Mouse (Mus musculus) cerebellum, postnatal 25 days (tissue): ENCODE data around the gene Oxnad1.
A peak's percentile ranks its signal among the peaks of the same experiment; 100 is the strongest.
"Not testable (repeated sequence)": the region's sequence is repeated elsewhere in the genome, so short reads cannot be mapped to it uniquely, and the experiment has no call there.

ENCODE experiments used
- DNase-seq, 2 experiments: peaks; one replicate each; pipeline ENCODE4 v3.0.0; 2021; ENCODE audit warnings: mixed read lengths in 2 of 2

The Oxnad1 gene

DNA sequence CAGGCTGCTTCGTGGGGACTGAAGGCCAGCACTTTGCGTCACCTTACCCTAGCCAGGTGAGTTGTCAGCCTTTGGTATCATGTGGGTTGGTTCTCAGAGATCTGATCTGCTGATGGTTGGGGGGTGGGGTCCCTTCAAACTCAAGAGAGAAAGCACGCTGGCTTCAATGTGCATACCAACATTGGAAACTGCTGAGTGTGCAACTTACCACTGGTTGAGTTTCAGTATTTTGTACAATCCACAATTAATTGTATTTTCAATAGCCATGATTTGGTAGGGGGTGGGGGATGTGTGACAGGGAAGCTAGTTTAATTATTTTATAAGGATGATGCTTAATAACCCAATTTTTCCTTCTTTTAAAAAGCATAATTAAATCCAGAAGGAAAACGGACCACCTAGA lies 6.5 kb downstream of the Oxnad1 start:
- no peak for DNase-seq

DNA sequence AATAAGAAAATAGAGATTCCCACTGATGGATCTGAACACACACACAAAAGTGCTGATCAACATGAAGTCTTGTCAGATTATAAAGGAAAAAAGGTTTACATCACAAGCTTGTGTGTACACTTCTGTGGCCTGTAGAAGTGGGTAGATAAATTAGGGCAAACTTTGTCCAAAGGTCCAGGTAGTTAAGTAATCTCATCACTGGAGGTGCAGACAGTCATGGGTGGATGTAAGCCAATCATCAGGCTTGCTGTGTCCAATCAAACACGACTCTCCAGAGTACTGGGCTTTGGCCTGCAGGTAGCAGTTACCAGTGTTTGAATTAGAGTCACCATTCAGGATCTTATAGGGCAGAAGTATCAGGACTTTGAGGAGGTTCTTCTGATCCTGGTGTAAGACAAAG lies 7.8 kb downstream of the Oxnad1 start:
- DNase-seq = no peak

DNA sequence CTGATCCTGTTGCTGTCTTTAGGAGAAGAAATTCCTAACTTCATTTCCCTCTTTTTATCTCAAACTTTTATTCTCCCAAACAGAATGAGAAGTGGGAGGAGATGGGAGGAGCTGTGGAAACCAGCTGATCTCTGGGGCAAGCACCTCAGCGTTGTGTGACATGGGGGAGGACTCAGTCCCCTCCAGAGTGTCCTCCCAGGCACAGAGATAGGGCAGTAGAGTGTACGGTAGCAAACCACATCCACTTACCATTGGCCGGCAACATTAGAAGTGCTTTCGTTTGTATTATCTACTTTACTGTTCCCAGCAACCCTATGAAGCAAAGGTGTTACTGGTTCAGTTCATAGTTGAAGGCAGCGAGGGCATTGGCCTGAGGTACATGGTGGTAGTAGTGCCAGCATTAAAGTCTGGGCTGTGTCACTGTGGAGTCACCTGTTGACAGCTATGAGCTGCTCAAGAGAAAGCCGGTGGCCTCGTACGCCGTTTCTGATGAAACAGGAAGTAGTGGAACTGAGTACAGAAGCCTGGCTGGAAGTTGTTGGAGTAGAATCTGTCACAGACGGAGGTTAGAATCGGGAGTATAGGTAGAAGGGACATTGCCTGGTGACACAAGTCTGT lies 8.4 kb downstream of the Oxnad1 start:
- DNase-seq = no peak

DNA sequence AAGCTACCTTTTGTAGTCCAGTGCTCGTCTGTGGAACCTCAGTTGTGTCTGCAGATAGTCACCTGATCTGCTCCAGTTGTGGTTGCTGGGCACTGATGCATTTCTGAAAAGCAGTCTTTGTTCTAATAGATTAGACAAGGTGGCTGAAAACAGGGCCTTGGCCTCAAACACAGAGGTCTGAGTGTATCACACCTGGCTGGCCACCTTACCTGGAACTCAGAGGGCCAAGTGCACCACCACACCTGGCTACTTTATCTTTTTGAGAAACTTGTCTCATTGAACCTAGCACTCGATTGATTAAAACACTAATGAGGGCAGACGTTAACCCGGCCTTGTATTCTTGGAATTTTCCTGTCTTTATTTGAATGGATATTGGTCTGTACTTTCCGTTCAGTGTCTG lies 10.5 kb downstream of the Oxnad1 start:
- no peak for DNase-seq

DNA sequence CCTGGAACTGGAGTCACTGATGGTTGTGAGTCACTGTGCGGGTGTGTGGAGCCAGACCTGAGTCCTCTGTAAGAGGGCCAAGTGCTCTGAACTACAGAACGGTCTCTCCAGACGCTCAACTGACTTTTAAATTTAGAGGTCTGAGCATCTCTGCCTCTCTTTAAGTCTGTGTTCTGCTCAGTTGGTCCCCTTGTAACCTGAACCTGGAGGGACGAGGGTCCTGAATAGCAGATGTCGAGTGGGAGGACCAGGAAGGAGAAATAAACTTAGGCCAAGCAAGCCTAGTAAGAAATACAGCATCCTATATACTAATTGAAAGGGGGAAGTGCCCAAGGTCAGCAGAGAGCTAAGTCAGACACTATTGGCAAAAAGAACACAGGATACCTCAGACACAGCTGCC lies 11.6 kb downstream of the Oxnad1 start:
- no peak for DNase-seq

DNA sequence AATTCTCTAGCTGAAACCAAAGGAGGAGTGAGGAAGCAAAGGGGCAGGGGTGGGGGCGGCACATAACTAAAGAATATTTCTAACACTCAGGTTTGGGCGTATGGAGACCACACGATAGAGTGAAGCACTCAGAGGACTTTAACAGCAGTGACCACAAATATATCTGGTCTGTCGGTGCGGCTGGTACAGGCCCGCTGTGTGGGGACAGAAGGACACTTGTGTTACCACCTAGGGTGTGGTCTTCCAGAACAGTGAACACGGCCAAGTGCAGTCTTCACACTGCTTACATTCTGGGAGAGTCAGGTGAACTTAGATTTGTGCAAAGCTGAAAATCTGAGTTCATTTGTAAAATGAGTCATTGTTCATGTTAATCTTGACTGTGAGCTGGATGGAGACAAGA lies 12.5 kb downstream of the Oxnad1 start:
- DNase-seq = no peak

DNA sequence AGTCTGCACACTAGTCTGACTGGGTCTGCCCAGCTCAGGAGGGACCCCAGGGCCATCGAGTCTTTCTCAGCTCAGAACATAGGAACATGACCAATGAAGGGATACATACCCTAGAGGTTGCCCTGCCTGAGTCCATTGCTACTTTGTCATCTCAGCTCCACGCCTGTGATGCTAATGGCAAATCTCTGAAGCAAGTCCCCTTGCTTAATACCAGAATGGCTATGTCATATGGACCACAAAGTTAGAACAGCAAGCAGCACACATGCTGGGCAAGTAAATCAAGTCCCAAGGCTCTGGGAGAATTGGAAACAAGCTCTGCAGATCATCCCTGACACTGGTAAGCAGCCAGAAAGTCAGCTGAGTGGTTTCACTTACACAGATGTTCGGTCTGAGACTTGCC lies 13.8 kb downstream of the Oxnad1 start:
- DNase-seq = no peak

DNA sequence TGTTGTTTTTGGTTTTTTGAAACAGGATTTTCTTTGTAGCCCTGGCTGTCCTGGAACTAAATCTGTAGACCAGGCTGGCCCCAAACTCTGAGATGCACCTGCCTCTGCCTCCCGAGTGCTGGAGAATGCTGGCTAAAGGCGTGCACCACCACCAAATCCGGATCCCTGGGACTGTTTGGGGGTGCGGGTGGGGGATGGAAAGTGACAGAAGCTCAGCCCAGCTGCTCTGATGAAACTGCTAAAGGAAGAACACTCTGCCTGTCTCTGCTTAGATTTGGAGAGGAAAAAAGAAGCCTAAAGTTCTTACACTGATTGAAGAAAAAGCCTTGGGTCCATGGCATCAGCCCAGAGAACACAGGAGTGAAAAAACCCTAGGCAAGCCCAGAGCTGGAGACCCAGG lies 18.4 kb downstream of the Oxnad1 start:
- no peak for DNase-seq

DNA sequence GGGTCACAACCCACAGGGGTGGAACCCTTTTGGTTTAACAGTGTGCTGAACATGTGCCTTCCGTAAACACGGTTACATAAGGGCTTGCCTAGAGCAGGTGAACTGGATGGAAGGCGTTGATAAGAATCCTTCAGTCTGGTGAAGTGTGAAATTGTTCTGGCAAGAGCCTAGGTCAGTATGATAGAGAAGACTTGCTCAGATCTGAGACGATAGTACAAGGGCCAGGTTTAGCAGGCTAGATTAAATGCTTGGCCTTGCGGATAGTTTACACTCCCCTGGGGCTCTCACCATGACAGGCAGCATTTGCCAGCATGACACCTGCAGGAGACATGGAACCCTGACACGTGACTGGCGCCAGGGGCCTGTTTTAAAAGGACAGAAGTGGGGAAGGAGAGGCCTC lies 20.5 kb downstream of the Oxnad1 start:
- DNase-seq = peak; percentile 22 to 27

DNA sequence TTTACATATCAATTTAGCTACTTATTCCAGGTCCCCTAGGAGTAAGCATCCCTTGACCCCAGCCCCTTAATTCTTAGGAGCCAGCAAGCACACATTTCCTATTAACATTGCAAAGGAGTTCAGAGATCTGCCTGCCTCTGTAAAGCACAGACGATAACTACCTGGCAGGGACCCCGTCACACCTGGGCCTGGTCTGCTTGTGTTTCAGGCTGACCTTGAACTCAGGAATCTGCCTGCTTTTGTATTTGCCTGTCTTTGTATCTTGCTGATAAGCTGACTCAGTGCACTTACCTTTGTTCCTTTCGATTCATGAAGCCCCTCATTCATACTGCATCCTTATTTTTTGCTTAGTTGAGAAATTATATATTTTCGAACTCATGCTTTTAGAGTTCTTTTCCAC lies 21.7 kb downstream of the Oxnad1 start:
- no peak for DNase-seq

DNA sequence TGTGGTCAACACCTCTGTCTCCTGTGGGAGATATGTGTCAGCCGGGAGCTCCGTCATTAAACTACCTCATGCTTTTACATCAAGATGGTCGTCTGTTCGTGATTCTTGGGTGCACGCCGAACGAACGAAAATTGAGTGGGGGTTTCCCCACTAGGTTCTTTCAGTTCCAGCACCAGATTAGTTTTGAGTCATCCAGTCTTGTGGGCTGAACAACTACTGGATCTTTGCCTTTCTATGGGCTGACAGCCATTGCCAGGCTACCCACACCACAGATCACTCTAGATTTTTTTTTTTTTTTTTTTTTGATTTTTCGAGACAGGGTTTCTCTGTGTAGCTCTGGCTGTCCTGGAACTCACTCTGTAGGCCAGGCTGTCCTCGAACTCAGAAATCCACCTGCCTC lies 26.9 kb downstream of the Oxnad1 start:
- DNase-seq = not testable (repeated sequence)

DNA sequence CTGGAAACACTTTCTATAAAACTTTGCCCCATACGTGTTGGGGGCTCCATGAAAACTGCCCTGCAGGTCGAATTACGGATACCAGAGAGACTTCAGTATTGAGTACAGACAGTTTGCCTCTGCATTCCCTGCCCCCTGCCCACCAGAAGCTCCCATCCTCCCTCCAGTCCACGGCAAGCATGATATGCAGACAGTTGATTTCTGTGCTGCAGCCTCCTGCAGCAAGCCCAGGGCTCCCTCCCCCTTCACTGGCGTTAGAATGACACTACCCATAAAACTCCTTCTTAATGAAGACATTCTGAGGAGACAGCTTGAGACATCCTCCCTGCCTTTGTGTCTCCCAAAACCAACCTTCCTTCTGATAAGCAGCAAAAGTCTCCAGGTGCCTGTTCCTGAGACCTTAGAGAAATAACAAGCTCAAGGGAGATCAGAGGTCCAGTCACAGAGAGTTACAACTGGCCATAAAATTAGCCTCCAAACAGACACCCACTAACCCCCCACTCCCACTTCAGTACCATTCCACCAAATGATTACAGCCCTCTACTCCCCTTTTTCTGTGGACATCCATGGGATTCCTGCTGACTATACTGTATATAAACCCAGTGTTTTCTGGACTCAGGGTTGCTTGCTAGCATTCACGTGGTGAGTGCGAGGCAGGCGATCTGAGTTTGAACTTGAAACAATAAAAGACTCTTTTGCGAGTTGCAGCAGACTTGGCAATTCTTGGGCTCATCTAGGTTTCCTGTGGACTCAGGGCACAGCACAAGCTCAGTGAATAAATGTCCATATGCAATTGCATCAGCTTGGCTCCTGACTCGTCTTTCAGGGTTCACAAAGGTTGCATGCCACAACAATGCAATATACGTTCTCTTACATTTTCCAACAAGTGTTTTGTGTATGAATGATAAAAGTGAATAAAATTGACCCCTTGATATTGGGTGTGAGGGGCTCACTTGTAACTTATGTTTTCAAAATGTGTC lies 36.1 kb downstream of the Oxnad1 start:
- DNase-seq = no peak

DNA sequence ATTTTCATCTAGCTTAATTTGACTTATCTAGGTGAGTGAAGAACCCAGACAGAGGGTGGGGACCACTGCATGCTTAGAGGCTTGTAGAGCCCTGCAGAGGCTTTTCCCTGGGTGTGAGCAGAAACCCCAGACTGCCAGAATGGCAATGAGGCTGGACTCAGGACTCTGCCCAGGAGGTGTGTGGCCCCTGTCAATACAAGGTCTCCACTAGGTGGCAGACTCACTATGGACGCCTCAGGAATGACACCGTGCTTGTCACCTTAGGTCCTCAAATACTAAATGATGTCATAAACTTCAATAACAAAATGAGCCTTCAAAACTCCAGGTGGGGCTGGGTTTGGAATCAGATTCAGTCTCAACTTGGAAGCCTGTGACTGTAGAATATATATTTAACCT lies 36.7 kb downstream of the Oxnad1 start:
- DNase-seq = peak; percentile 10 to 40

DNA sequence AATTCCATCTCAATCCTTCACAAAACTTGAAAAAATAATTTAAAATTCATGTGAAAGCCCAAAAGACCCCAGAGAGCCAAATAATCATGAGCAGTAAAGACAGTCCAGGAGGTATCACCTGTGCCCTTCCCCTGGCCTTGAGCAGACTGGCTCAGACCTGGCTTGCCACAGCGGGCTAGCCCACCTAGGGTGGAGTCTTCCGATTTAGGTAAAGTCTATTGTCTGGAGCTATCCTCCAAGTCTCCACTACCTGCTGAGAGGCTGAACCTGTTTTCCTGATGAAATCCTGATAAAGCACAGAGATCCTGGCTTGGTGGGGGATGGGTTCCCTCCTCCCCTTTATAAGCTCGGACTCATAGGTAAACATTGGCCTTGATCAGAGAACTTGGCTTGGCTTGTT lies 39.1 kb downstream of the Oxnad1 start:
- no peak for DNase-seq

DNA sequence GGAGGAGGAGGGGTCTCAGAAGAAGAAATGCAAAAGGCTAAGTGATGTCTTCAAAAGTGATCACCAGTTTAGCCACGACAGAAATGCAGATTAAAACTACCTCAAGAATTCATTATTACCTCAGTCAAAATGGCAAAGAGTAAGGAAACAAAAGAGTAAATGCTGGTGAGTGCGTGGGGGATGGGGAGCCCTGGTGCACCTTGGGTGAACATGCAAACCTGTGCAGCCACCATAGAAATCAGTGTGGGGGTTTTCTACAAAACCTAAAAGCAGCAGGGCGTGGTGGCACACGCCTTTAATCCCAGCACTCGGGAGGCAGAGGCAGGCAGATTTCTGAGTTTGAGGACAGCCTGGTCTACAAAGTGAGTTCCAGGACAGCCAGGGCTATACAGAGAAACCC lies 40.1 kb downstream of the Oxnad1 start:
- DNase-seq = not testable (repeated sequence)

DNA sequence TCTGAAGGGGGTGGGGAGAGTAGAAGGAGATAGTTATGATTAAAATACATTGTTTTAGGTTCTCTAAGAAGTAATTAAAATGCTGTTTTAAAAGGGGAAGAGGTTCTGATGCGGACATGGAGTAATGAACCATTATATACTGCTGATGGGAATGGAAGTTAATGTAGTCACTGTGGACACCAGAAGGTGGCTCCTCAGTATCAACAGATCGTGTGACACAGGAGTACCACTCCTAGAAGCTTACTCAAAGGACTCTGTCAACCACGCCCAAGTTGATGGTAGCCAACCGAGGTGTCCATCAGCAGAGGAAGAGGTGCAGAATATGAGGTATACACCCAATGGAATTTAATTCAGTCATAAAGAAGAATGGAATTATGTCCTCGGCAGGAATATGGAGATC lies 43.2 kb downstream of the Oxnad1 start:
- no peak for DNase-seq

DNA sequence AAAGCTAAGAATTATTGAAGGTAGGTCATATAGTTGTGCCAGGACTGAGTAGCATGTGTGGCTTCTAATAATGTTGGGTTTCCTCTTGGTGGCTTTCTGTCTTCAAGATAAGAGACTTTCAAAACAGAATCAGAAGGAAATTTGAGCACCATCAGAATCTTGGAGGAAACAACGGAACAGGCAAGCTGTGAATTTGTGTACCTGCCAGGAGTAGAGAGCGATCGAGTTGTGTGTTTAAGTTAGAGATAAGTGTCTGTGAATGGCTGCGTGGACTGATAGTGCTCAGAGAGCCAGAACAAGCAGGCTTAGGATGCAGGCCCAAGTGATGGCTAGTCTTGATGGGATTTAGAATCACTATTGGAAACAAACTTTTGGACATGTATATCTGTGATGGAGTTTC lies 46.7 kb downstream of the Oxnad1 start:
- no peak for DNase-seq

DNA sequence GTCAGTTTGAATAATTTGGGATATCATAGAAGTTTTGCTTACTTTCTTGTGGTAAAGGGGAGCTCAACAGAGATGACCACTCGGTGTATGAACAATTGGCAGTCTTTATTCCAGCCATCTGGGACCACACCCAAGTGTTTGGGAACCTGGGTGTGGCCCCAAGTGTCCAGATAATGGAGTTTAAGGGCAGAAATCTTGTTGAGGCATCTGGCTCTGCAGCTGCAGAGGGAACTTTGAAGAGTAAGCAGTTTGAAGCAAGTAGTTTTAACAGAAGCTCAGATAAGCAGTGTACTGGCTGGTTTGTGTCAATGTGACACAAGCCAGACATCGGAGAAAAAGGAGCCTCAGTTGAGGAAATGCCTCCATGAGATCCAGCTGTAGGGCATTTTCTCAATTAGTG lies 49.1 kb downstream of the Oxnad1 start:
- no peak for DNase-seq

DNA sequence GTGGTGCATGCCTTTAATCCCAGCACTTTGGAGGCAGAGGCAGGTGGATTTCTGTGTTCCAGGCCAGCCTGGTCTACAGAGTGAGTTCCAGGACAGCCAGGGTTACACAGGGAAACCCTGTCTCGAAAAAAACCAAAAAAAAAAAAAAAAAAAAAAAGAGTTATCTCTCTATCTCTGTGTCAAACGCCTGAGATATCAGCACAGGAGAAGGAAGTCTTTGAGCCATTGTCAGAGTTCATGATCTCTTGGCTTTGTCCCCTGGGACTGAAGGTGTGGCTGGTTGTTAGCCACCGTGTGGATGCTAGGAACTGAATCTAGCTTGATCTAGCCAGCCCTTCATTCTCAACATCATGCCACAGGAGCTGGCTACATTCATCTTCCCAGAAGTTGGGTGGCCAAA lies 51.3 kb downstream of the Oxnad1 start:
- DNase-seq = not testable (repeated sequence)

DNA sequence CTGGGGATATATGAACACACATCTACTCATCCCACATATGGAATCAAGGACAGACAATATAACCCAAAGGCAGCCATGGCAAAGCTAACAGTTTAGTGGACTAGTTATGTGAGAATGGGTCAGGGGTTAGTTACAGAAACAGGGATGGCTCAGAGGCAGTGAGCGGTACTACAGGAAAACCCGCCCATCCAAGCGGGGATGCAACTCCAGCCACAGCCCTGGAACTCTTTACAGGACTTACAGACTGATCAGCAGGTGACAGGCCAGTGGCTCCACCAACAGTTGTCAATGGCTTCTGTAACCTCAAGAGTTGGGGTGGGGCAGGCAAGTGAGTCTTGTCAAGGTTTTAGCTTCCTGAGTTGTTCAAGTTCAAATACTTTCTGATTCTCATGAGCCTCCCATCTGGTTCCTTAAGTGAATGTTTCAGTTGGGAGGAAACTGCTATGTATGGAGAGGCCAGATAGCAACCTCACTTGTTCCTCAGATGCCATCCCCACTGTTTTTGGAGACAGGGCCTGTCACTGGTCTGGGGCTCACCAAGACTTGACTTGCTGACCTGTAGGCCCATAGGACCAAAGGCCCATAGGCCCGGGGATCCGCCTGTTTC lies 55.3 kb downstream of the Oxnad1 start:
- no peak for DNase-seq

DNA sequence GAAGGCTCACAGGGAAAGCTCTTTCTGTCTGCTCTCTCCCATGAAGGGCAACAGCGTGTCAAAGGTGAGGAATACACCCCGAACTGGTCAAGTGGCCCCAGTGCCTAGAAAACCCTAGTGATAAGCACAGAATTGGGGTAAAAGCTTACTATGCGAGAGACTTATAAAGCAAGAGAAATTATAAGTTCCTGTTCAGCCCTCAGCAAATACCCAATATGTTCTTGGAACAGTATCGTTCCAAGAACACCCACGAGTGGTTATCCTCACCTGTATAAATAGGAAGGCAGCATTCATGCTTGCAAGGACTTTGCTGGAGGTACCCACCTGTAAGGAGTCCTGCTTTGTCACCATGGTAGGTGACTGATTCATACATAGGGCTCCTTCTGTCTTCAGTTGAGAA lies 56.5 kb downstream of the Oxnad1 start, which contains the start of gene Msmb:
Msmb (plus strand) TSS at position 301 of the 400 bp plus-strand sequence.
- DNase-seq = no peak

DNA sequence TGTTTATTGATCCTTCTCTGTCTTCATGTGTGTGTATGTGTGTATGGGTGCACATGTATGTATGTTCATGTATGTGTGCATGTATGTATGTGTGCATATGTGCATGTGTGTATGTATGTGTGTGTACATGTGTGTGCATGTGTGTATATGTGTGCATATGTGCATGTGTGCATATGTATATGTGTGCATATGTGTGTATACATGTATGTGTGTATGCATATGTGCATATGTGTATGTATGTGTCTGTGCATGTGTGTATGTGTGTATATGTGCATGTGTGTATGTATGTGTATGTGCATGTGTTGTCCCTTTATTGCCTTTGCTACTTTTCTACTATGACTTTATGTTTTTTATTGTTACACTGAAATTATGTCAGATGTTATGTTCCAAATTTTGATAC lies 59.6 kb downstream of the Oxnad1 start:
- no peak for DNase-seq

DNA sequence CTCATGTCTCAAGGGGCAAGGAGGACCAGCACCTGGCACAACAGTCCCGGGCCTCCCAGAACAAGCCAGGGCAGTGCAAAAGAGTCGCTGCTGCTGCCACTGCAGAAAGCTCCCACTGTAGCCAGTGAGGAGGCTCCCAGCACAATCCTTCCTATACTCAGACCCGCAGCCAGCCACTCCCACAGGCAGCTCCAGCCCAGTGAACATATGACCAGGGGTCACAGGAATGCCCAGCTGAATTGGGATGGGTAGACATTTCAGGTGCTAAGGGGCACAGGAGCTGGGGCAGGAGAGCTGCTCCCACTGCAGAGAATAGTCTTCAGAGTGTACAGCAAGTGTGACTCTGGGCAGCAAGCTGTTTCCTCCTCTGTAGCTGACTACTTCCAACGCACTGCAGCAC lies 60.2 kb downstream of the Oxnad1 start:
- no peak for DNase-seq
